In genomic region chr16:17144339-17144738, GRCm38 (mm10) we compare ENCODE assay signal across 7 mouse cellular contexts. TPM values are rescaled to one million over a fixed set of nuclear protein-coding genes. Genes with fewer than 3 reads are reported as not detected.
DNase-seq lines count a peak whose midpoint lies in the region; ATAC-seq and TF ChIP-seq lines count a peak whose summit lies in the region.

Gene Ydjc, plus strand, starts transcription at chr16:17144621.

- H3K79me2 ChIP-seq in CH12.LX (replicated peaks; ENCODE audit: control insufficient read depth, extremely low read depth, insufficient read depth, poor library complexity, severe bottlenecking), result peaks cover 4% of the 10 kb centered on the region; the same call in 1 of the 2 replicates

- TF ChIP-seq EP300 in CH12.LX (IDR thresholded peaks at IDR 0.05; ENCODE audit: low read length), result no peak

- H3K36me3 ChIP-seq in CH12.LX (replicated peaks in 1 of 2; ENCODE audit: control insufficient read depth in 1 of 2, insufficient read depth in 1 of 2, low read length in 1 of 2) (peaks cover 0 to 41% of the 10 kb centered on the region in 2 experiments), G1E (replicated peaks) (peaks cover 50% of the 10 kb centered on the region)
- no peaks in the 10 kb centered on the region for H3K36me3 ChIP-seq in hindbrain, embryonic 12.5 days

- H3K4me1 ChIP-seq in CH12.LX (ENCODE audit: control insufficient read depth in 1 of 2, insufficient read depth in 2 of 2), result peaks cover 7 to 33% of the 10 kb centered on the region in 2 experiments
- H3K4me1 ChIP-seq in G1E (ENCODE audit: insufficient read depth, low read depth, low read length), result peaks cover 37% of the 10 kb centered on the region
- H3K4me1 ChIP-seq in hindbrain, embryonic 12.5 days, result peaks cover 12% of the 10 kb centered on the region

- no peak for ATAC-seq in G1E (ENCODE audit: extremely low read depth, insufficient number of reproducible peaks, low FRiP score, poor library complexity, severe bottlenecking)
- ATAC-seq in hindbrain, embryonic 12.5 days (ENCODE audit: low FRiP score), result no peak
- ATAC-seq in megakaryocyte-erythroid progenitor cell, adult 5-6 weeks (replicated peaks; ENCODE audit: low FRiP score, low TSS enrichment, poor library complexity, severe bottlenecking), result peak; percentile 65
- ATAC-seq in inflammation-experienced regulatory T-cells, adult 6 months, result no peak

- H3K9ac ChIP-seq in CH12.LX (ENCODE audit: insufficient read depth, low read depth), result no peak within 1 kb of the TSS
- H3K9ac ChIP-seq in hindbrain, embryonic 12.5 days, result no peak within 1 kb of the TSS

- no peaks in the 10 kb centered on the region for H3K27me3 ChIP-seq in CH12.LX (replicated peaks)
- H3K27me3 ChIP-seq in G1E (ENCODE audit: insufficient read depth, low read length), result no peaks in the 10 kb centered on the region
- peaks cover 12% of the 10 kb centered on the region for H3K27me3 ChIP-seq in hindbrain, embryonic 12.5 days

- H3K27ac ChIP-seq in CH12.LX (ENCODE audit: insufficient read depth, low read depth), result no peak within 1 kb of the TSS
- no peak within 1 kb of the TSS for H3K27ac ChIP-seq in hindbrain, embryonic 12.5 days

- dilution Hi-C loops in CH12.LX (cut with MboI; ENCODE audit: extremely low pct_ligation_motif_present, extremely low pct_unique_long_range_greater_than_20kb, low sequenced_read_pairs), result no loop called here

- TF ChIP-seq CTCF in CH12.LX (conservative IDR thresholded peaks at IDR 0.05 in 1 of 2, IDR thresholded peaks at IDR 0.05 in 1 of 2; ENCODE audit: low read depth in 2 of 2, low read length in 2 of 2) (no peak), G1E (IDR thresholded peaks at IDR 0.05; ENCODE audit: low read depth, low read length) (no peak)

- H3K9me3 ChIP-seq in CH12.LX (replicated peaks; ENCODE audit: low read length) (no peaks in the 10 kb centered on the region), G1E (replicated peaks) (no peaks in the 10 kb centered on the region)
- no peaks in the 10 kb centered on the region for H3K9me3 ChIP-seq in hindbrain, embryonic 12.5 days (replicated peaks)

- no peak within 1 kb of the TSS for H3K4me2 ChIP-seq in CH12.LX (ENCODE audit: insufficient read depth, low read depth, poor library complexity, severe bottlenecking)
- H3K4me2 ChIP-seq in hindbrain, embryonic 12.5 days (replicated peaks), result no peak within 1 kb of the TSS

- in situ Hi-C loops in CH12.LX (cut with MboI; ENCODE audit: low pct_ligation_motif_present, low pct_unique_long_range_greater_than_20kb, low sequenced_read_pairs), result no loop called here

- peak; percentile 59 for DNase-seq in CH12.LX (ENCODE audit: extremely low read depth)
- peak; percentile 26 for DNase-seq in G1E (ENCODE audit: low spot score)
- DNase-seq in right cerebral cortex, postnatal 10 days (ENCODE audit: low spot score in 2 of 2), result no peak
- DNase-seq in lung, postnatal 25 days (ENCODE audit: low spot score), result no peak

- no peak for TF ChIP-seq RAD21 in CH12.LX (IDR thresholded peaks at IDR 0.05; ENCODE audit: low read depth, low read length)

- TF ChIP-seq POLR2A in CH12.LX (IDR thresholded peaks at IDR 0.05; ENCODE audit: low read depth, low read length), result no peak

- H3K4me3 ChIP-seq in CH12.LX (replicated peaks in 1 of 3; ENCODE audit: low read depth in 2 of 3, low read length in 2 of 3, poor library complexity in 1 of 3) (no peak within 1 kb of the TSS), G1E (ENCODE audit: low read depth, low read length) (no peak within 1 kb of the TSS)
- no peak within 1 kb of the TSS for H3K4me3 ChIP-seq in hindbrain, embryonic 12.5 days

- WGBS in hindbrain, embryonic 12.5 days, result 20% methylated on average over 7 of the region's 7 CpGs

TF ChIP-seq in CH12.LX, 34 proteins besides CTCF, POLR2A, EP300 and RAD21:
- TF ChIP-seq JUND (conservative IDR thresholded peaks at IDR 0.05; ENCODE audit: low read depth, low read length) (no peak), CHD2 (IDR thresholded peaks at IDR 0.05; ENCODE audit: low read length) (peak; percentile 41; the same call in 1 of the 2 replicates), ZNF384 (IDR thresholded peaks at IDR 0.05; ENCODE audit: low read depth, low read length) (peak; percentile 79)
TF ChIP-seq in CH12.LX: peak in this region for 2.

RNA-seq across cellular contexts. Expression of gene Ydjc, which starts in this region (rescaled TPM):
- 68.0 and 70.9 TPM in 2 replicates for total RNA-seq in CH12.LX (2012; rRNA removed)
- total RNA-seq in CH12.LX (2014; rRNA removed), result 48.9 and 54.3 TPM in 2 replicates
- polyA plus RNA-seq in CH12.LX (2012; ENCODE audit: insufficient read length, low read depth), result 63.4 and 65.3 TPM in 2 replicates
- total RNA-seq in G1E (2014; fragmentation: Nextera tagmentation), result 9.3 and 10.4 TPM in 2 replicates
- 15.3 and 23.4 TPM in 2 replicates for total RNA-seq in G1E (2017)
- 55.2 and 79.3 TPM in 2 replicates for polyA plus RNA-seq in G1E (2012)
- 14.0 and 17.5 TPM in 2 replicates for polyA plus RNA-seq in hindbrain, embryonic 12.5 days (2016; fragmentation: Nextera tagmentation; extraction: Ambion mirVana)
- total RNA-seq in megakaryocyte-erythroid progenitor cell, adult 5-6 weeks (2014; fragmentation: Nextera tagmentation), result 13.3 and 13.4 TPM in 2 replicates
- total RNA-seq in megakaryocyte-erythroid progenitor cell, adult 5-6 weeks (2017), result 11.4 and 11.7 TPM in 2 replicates
- polyA plus RNA-seq in inflammation-experienced regulatory T-cells, adult 6 months (2017; shearing (Covaris generic)), result 10 to 100 TPM in 1 of 3 experiments, 1 to 10 TPM in 2; 5.3 to 11.5 (median 7.4) TPM

Comparison
In these comparisons a context has a peak if more than half of its experiments do, and no peak if none do; other contexts are left out.
1. DNase-seq: peak in CH12.LX (single experiment) and G1E (single experiment); none in right cerebral cortex, postnatal 10 days (0 of 2) and lung, postnatal 25 days (single experiment).